Mouse (Mus musculus) erythroblast, embryonic 14.5 days (primary cell): Measurements from ENCODE around the gene Inka1. TPM values are rescaled to one million over a fixed set of nuclear protein-coding genes. Genes with fewer than 3 reads are reported as not detected.

Experiments
- H3K27me3 ChIP-seq: 2 replicates; pipeline ENCODE4 v1.6.1; 2012; ENCODE audit warnings: inconsistent platforms; ENCODE audit not compliant: control insufficient read depth
- H3K36me3 ChIP-seq: 2 replicates; pipeline ENCODE4 v1.6.1; 2012; ENCODE audit warnings: mild to moderate bottlenecking, inconsistent platforms; ENCODE audit not compliant: control insufficient read depth
- H3K4me1 ChIP-seq: 2 replicates; pipeline ENCODE4 v1.6.1; 2012; ENCODE audit warnings: inconsistent platforms; ENCODE audit not compliant: control insufficient read depth
- H3K4me3 ChIP-seq: replicated peaks from 2 replicates; pipeline ENCODE3; 2012; ENCODE audit warnings: moderate library complexity, mild to moderate bottlenecking, inconsistent platforms
- H3K9me3 ChIP-seq: 2 replicates; pipeline ENCODE4 v1.6.1; 2012; ENCODE audit warnings: low read length, inconsistent platforms, mixed read lengths; ENCODE audit not compliant: control insufficient read depth
- GATA1 ChIP-seq: IDR thresholded peaks from 2 replicates; pipeline ENCODE4 v1.6.1; 2012; ENCODE audit warnings: low read length, inconsistent platforms, mixed read lengths
- TAL1 ChIP-seq: IDR thresholded peaks from 3 replicates; pipeline ENCODE4 v1.6.1; 2012; ENCODE audit warnings: low read length, inconsistent platforms, mixed read lengths
- polyA plus RNA-seq: library from polyadenylated mRNA; stranded (reverse); fragments of >175 nt; gene quantifications from 2 replicates; pipeline ENCODE4 v1.2.3, GENCODE M21; 2012

The Inka1 gene
- polyA plus RNA-seq, 1 experiment: 15.9 TPM

GRCm38 (mm10) chr9:107987950-107988349 is 2.3 kb upstream of the Inka1 start:
- TF ChIP-seq GATA1 (no peak), TAL1 (no peak)
- Histone ChIP-seq H3K27me3 (peaks cover 4% of the 10 kb centered on the region), H3K9me3 (no peaks in the 10 kb centered on the region), H3K4me1 (peaks cover 61% of the 10 kb centered on the region), H3K36me3 (peaks cover 27% of the 10 kb centered on the region), H3K4me3 (no peak overlapping the region)

DNA sequence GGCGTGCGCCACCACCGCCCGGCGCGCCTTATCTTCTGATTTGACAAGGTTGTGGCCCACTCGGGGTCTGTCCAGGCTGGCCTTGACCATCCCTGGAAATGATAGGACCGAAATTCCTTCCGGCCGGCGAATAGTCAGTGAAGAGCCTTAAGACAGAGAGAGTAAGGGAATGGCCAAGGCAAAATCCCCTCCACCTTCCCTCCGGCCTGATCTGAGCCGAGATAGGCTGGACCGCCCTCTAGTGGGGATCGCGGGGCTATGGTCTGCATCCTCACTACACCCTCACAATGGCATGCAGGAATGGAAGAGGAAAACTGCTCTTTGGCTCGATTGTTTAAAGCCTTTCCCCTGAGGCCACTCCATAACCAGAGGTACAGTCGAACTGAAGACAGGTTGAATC is 697 bp upstream of the Inka1 start:
- Histone ChIP-seq H3K4me3 (peak overlapping the region; percentile 78), H3K27me3 (peaks cover 4% of the 10 kb centered on the region), H3K4me1 (peaks cover 75% of the 10 kb centered on the region), H3K36me3 (peaks cover 43% of the 10 kb centered on the region), H3K9me3 (no peaks in the 10 kb centered on the region)
- TF ChIP-seq GATA1 (peak; percentile 61), TAL1 (no peak)

DNA sequence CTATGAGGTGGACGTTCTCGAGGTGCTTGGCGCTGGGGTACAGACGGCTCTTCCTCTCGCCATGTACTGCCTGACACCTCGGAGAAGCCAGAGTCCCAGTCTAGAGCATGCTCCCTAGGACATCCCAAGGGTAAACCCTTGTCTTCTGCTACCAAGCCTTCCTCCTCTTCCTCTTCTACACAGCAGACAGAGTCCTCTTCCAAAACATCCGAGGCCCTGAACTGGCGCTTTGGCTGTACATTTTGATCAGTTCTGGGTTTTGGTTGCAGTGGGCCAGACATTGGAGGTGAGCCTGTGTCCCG is 974 bp downstream of the Inka1 start:
- H3K9me3 ChIP-seq: no peaks in the 10 kb centered on the region
- H3K4me1 ChIP-seq: peaks cover 84% of the 10 kb centered on the region
- peaks cover 60% of the 10 kb centered on the region for H3K36me3 ChIP-seq
- peak overlapping the region; percentile 78 for H3K4me3 ChIP-seq
- H3K27me3 ChIP-seq: peaks cover 4% of the 10 kb centered on the region
- TF ChIP-seq GATA1 (no peak), TAL1 (no peak)

DNA sequence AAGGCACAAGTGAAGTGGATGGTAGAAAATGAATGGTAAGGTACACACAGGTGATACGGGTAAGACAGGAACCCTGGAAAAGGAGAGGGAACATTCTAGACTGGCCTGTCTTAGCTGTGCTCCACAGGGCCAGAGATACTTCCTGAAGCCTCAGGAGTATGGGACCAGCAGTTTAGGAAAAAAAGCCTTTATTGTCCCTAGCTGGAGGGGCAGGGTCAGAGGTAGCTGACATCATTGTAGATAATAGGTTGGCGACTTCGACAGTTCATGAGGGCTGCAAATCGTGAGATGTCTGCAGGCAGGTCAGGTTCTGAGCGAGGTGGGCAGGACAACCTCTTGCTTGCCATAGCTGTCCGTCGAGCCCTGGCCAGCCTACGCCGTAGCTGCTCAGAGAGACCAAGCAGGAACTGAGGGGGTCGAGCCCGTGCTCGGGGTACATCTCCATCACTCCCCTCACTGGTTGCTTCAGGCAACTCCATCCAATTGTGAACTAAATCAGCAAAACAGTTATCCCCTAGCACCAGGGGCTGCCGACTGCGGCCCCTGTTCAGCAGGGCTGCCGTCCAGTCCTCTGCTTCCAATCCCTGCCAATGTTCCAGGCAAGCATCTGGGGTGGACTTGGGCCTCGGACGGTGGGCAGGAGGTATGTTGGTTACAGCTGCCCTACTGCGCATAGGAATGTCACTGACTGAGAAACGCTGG is 1.5 kb downstream of the Inka1 start:
- Histone ChIP-seq H3K4me3 (peak overlapping the region; percentile 78), H3K36me3 (peaks cover 65% of the 10 kb centered on the region), H3K9me3 (no peaks in the 10 kb centered on the region), H3K4me1 (peaks cover 87% of the 10 kb centered on the region), H3K27me3 (peaks cover 4% of the 10 kb centered on the region)
- TF ChIP-seq GATA1 (no peak), TAL1 (no peak)

GRCm38 (mm10) chr9:107983421-107983890 is 2.2 kb downstream of the Inka1 start:
- TF ChIP-seq GATA1: no peak
- TF ChIP-seq TAL1: no peak
- peaks cover 72% of the 10 kb centered on the region for H3K36me3 ChIP-seq
- peak overlapping the region; percentile 78 for H3K4me3 ChIP-seq
- peaks cover 94% of the 10 kb centered on the region for H3K4me1 ChIP-seq
- H3K9me3 ChIP-seq: no peaks in the 10 kb centered on the region
- H3K27me3 ChIP-seq: peaks cover 4% of the 10 kb centered on the region

GRCm38 (mm10) chr9:107982681-107983346 is 2.9 kb downstream of the Inka1 start, which contains the start of gene Gm20661:
Gm20661 (plus strand) TSS chr9:107983058.
- Histone ChIP-seq H3K36me3 (peaks cover 78% of the 10 kb centered on the region), H3K4me1 (peaks cover 98% of the 10 kb centered on the region)
- TF ChIP-seq GATA1: peak; percentile 82
- peak; percentile 91 for TF ChIP-seq TAL1

DNA sequence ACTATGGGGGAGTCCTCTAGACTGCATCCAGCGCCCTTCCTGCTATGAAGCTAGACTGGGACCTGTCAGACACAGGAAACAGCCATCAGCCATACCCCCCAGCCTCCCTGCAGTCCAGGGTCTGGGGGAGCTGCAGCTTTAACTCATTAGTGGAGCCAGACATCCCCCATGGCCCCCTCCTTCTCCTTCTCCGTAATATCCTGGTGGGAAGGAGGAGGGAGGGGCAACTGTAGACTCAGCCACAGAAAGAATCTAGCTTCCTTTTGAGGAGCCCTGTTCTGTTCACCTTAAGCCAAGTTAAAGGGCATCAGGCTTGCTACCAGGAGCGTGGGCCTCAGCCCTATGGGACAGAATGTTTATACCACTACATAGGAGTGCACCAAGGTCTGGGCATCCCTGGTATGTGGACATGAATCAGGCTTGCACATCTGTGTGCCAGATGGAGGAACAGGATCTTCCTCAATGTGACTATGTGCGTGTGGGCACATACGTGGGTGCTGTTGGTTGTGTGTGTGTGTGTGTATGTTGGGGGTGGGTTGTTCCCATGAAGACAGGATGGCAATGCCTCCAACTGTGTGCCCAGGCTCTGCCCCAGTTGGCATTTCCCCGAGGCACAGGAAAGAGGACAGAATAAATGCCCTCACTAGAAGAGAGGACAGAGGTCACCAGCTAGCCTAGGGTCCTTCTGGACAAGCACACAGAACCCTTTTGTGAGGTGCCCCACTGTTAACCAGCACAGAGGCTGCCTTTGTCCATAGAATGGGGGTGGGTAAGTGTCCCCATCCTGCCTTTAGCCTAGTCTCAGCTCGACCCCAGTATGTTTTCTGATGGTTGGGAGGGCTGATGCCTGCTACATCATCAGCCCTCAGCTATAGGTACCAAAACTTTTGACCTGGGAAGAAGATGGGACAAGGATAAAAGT is 3.7 kb downstream of the Inka1 start:
- Histone ChIP-seq H3K4me1 (peaks cover 99% of the 10 kb centered on the region), H3K4me3 (peak overlapping the region; percentile 78), H3K27me3 (no peaks in the 10 kb centered on the region; the same call in 1 of the 2 replicates), H3K9me3 (no peaks in the 10 kb centered on the region), H3K36me3 (peaks cover 87% of the 10 kb centered on the region)
- TF ChIP-seq TAL1 (no peak), GATA1 (no peak)

More at GRCm38 (mm10) chr9:107982681-107983346, 2.9 kb downstream of the Inka1 start, which contains the start of gene Gm20661:
- Histone ChIP-seq H3K27me3 (peaks cover 4% of the 10 kb centered on the region), H3K9me3 (no peaks in the 10 kb centered on the region), H3K4me3 (peak within 1 kb of the TSS; percentile 78)

GRCm38 (mm10) chr9:107978815-107979214 is 6.9 kb downstream of the Inka1 start:
- H3K36me3 ChIP-seq: peaks cover 84% of the 10 kb centered on the region
- H3K27me3 ChIP-seq: no peaks in the 10 kb centered on the region
- H3K4me1 ChIP-seq: peaks cover 99% of the 10 kb centered on the region
- TF ChIP-seq TAL1 (no peak), GATA1 (no peak)
- H3K4me3 ChIP-seq: peak overlapping the region; percentile 0
- H3K9me3 ChIP-seq: no peaks in the 10 kb centered on the region
